Mouse (Mus musculus) megakaryocyte progenitor cell, adult 5-6 weeks (primary cell): ENCODE measurements at regions not wholly inside any gene's neighbourhood (a gene's known extent, or its start where the extent isn't known, plus 50 kb on each side); places are given as distances from the start of the nearest gene placed in this dataset.
A peak's percentile ranks its signal among the peaks of the same experiment; 100 is the strongest.

Source experiments
- ATAC-seq: replicated peaks from 2 replicates; pipeline ENCODE4 v1.8.0; 2016; ENCODE audit warnings: mild to moderate bottlenecking, moderate TSS enrichment, inconsistent platforms; ENCODE audit not compliant: poor library complexity

- ATAC-seq = no peak
These were observed 417.0 kb upstream of the Ubash3b start for GRCm38 (mm10) chr9:41578221-41579106.

GRCm38 (mm10) chr9:41577760-41578159, 416.3 kb upstream of the Ubash3b start:
- ATAC-seq = no peak

GRCm38 (mm10) chr9:41575826-41576225, 414.3 kb upstream of the Ubash3b start:
- ATAC-seq = no peak

- no peak for ATAC-seq
These were observed 408.8 kb upstream of the Ubash3b start for GRCm38 (mm10) chr9:41570262-41570661.

- ATAC-seq = no peak
These were observed 405.0 kb upstream of the Ubash3b start for GRCm38 (mm10) chr9:41566496-41566895.

- no peak for ATAC-seq
These were observed 404.3 kb upstream of the Ubash3b start for GRCm38 (mm10) chr9:41565784-41566183.

GRCm38 (mm10) chr9:41563376-41563775, 401.9 kb upstream of the Ubash3b start:
- ATAC-seq = no peak

- no peak for ATAC-seq
These were observed 397.0 kb upstream of the Ubash3b start for GRCm38 (mm10) chr9:41558456-41558855.

GRCm38 (mm10) chr9:41556888-41557287, 395.4 kb upstream of the Ubash3b start:
- ATAC-seq = no peak

GRCm38 (mm10) chr9:41545776-41546175, 384.3 kb upstream of the Ubash3b start:
- ATAC-seq = no peak

GRCm38 (mm10) chr9:41542511-41542910, 381.0 kb upstream of the Ubash3b start:
- no peak for ATAC-seq

GRCm38 (mm10) chr9:41541327-41541726, 379.8 kb upstream of the Ubash3b start:
- no peak for ATAC-seq

- ATAC-seq = no peak
These were observed 371.3 kb upstream of the Ubash3b start for GRCm38 (mm10) chr9:41532786-41533185.

GRCm38 (mm10) chr9:41532290-41532689, 370.8 kb upstream of the Ubash3b start:
- ATAC-seq = no peak

GRCm38 (mm10) chr9:41531596-41531995, 370.1 kb upstream of the Ubash3b start:
- no peak for ATAC-seq

- ATAC-seq = no peak
These were observed 364.6 kb upstream of the Ubash3b start for GRCm38 (mm10) chr9:41526126-41526525.

GRCm38 (mm10) chr9:41525534-41525933, 364.0 kb upstream of the Ubash3b start:
- 0 out of 2 replicates have a peak, but pooled peaks have one; percentile 29 for ATAC-seq

- no peak for ATAC-seq
These were observed 363.1 kb upstream of the Ubash3b start for GRCm38 (mm10) chr9:41524591-41524990.

- no peak for ATAC-seq
These were observed 362.5 kb upstream of the Ubash3b start for GRCm38 (mm10) chr9:41523969-41524368.

GRCm38 (mm10) chr9:41522302-41522701, 360.8 kb upstream of the Ubash3b start:
- ATAC-seq = no peak

GRCm38 (mm10) chr9:41517787-41518186, 356.3 kb upstream of the Ubash3b start:
- ATAC-seq = no peak

- ATAC-seq = no peak
These were observed 355.7 kb upstream of the Ubash3b start for GRCm38 (mm10) chr9:41517053-41517696.
